Mouse (Mus musculus) spleen, adult 2 months (tissue): ENCODE measurements at regions not wholly inside any gene's neighbourhood (a gene's known extent, or its start where the extent isn't known, plus 50 kb on each side); places are given as distances from the start of the nearest gene placed in this dataset.

Source experiments
- CTCF ChIP-seq: fragments of 200-500 bp; IDR thresholded peaks from 2 replicates; pipeline ENCODE4 v1.5.1; 2011; ENCODE audit warnings: mild to moderate bottlenecking, inconsistent platforms; ENCODE audit not compliant: insufficient read depth, insufficient read length, insufficient replicate concordance; ENCODE audit errors: extremely low read depth
- POLR2A ChIP-seq: fragments of 200-500 bp; IDR thresholded peaks from 2 replicates; pipeline ENCODE4 v1.6.1; 2011; ENCODE audit warnings: low read depth, low read length, inconsistent platforms

- TF ChIP-seq CTCF: no peak
- no peak for TF ChIP-seq POLR2A
Measured at GRCm38 (mm10) chr5:74834401-74834800, 131.7 kb upstream of the Lnx1 start.
